In the genomic region with DNA sequence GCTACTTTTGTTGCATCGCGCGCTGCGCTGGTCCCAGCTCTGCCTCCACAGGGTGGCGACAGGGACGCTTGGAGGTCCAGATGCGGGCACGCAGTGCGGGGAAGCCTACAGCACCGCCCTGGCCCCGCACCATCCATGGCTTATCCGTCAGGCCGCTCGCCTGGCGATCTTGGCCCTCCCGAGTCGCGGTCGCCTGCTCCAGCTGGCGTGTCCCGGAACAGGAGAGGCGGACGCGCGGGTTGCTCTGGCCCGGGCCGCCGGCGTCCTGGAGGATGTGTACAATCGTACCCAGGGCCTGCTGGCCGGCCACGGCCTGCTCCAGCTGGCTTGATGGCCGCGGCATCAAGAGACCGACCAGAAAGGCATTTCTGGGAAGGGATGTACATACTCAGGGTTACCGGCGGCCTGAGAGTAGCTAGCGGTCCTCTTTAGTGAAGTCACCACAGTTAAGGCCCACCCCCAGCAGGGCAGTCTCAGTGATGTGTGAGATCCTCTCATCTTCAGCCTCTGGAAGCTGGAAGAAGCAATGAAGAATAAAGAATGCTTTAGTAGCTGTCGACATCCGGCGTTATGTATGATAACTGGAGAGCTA, we compare ENCODE assay signal across 7 mouse cellular contexts. TPM values are rescaled to one million over a fixed set of nuclear protein-coding genes. Genes with fewer than 3 reads are reported as not detected.
DNase-seq lines count a peak whose midpoint lies in the region; ATAC-seq and TF ChIP-seq lines count a peak whose summit lies in the region.

No protein-coding gene starts in this region.

- H3K4me3 ChIP-seq in forebrain, embryonic 15.5 days, result peak overlapping the region; percentile 22
- H3K4me3 ChIP-seq in hindbrain, embryonic 11.5 days (ENCODE audit: low read depth, low read length), result peak overlapping the region; percentile 18; the same call in 1 of the 2 replicates
- H3K4me3 ChIP-seq in liver, embryonic 13.5 days (replicated peaks), result peak overlapping the region; percentile 43
- H3K4me3 ChIP-seq in olfactory bulb, adult 2 months (ENCODE audit: insufficient read depth, low read depth, low read length), result peak overlapping the region; percentile 25

- WGBS in forebrain, embryonic 15.5 days, result 13% methylated on average over 41 of the region's 41 CpGs
- 9% methylated on average over 41 of the region's 41 CpGs for WGBS in hindbrain, embryonic 11.5 days
- 28% methylated on average over 41 of the region's 41 CpGs for WGBS in liver, embryonic 13.5 days (ENCODE audit: insufficient replicate concordance)
- 31% methylated on average over 41 of the region's 41 CpGs for WGBS in olfactory bulb, adult 2 months

- no peak for TF ChIP-seq POLR2A in olfactory bulb, adult 2 months (IDR thresholded peaks at IDR 0.05; ENCODE audit: insufficient read depth, low read depth, low read length)

- peaks cover 7% of the 10 kb centered on the region for H3K4me1 ChIP-seq in forebrain, embryonic 15.5 days
- H3K4me1 ChIP-seq in hindbrain, embryonic 11.5 days (replicated peaks; ENCODE audit: control insufficient read depth, insufficient read depth, low read length), result no peaks in the 10 kb centered on the region; the same call in 1 of the 2 replicates
- peaks cover 37% of the 10 kb centered on the region for H3K4me1 ChIP-seq in liver, embryonic 13.5 days (replicated peaks)
- peaks cover 6% of the 10 kb centered on the region for H3K4me1 ChIP-seq in olfactory bulb, adult 2 months (ENCODE audit: control insufficient read depth, insufficient read depth, low read length)

- H3K9ac ChIP-seq in forebrain, embryonic 15.5 days (replicated peaks), result peak overlapping the region; percentile 40
- peak overlapping the region; percentile 70 for H3K9ac ChIP-seq in hindbrain, embryonic 11.5 days (ENCODE audit: low read depth, low read length)
- H3K9ac ChIP-seq in liver, embryonic 13.5 days, result peak overlapping the region; percentile 58; the same call in 1 of the 2 replicates

- TF ChIP-seq CTCF in olfactory bulb, adult 2 months (IDR thresholded peaks at IDR 0.05; ENCODE audit: insufficient read depth, low read depth, low read length), result no peak

- peak overlapping the region; percentile 38 for H3K4me2 ChIP-seq in forebrain, embryonic 15.5 days (replicated peaks)
- peak overlapping the region; percentile 38 for H3K4me2 ChIP-seq in hindbrain, embryonic 11.5 days (replicated peaks; ENCODE audit: low read depth, low read length)
- H3K4me2 ChIP-seq in liver, embryonic 13.5 days, result peak overlapping the region; percentile 57

- H3K9me3 ChIP-seq in forebrain, embryonic 15.5 days, result no peaks in the 10 kb centered on the region
- no peaks in the 10 kb centered on the region for H3K9me3 ChIP-seq in hindbrain, embryonic 11.5 days (ENCODE audit: control insufficient read depth, low read length)
- H3K9me3 ChIP-seq in liver, embryonic 13.5 days (replicated peaks), result no peaks in the 10 kb centered on the region

- no peak for ATAC-seq in forebrain, embryonic 15.5 days (replicated peaks)
- peak; percentile 49 for ATAC-seq in hindbrain, embryonic 11.5 days (ENCODE audit: low FRiP score)
- ATAC-seq in liver, embryonic 13.5 days (ENCODE audit: low read depth), result peak; percentile 7; the same call in 1 of the 2 replicates

- peak; percentile 65 for DNase-seq in ZHBTc4 (ENCODE audit: low read depth, low spot score)
- DNase-seq in brain, adult 2 months (ENCODE audit: low read depth, low spot score), result peak; percentile 39
- DNase-seq in hindbrain, embryonic 11.5 days (ENCODE audit: low spot score), result peak; percentile 63
- DNase-seq in liver, embryonic 13.5 days, result no peak
- no peak for DNase-seq in spleen, postnatal 4 days (ENCODE audit: low spot score in 2 of 2)

- H3K27me3 ChIP-seq in forebrain, embryonic 15.5 days, result peaks cover 4% of the 10 kb centered on the region; the same call in 1 of the 2 replicates
- no peaks in the 10 kb centered on the region for H3K27me3 ChIP-seq in hindbrain, embryonic 11.5 days (ENCODE audit: control insufficient read depth, insufficient read depth, low read length)
- H3K27me3 ChIP-seq in liver, embryonic 13.5 days, result peaks cover 15% of the 10 kb centered on the region

- H3K27ac ChIP-seq in forebrain, embryonic 15.5 days (replicated peaks), result no peak overlapping the region
- 0 out of 2 replicates have a peak overlapping the region, but pooled peaks have one; percentile 17 for H3K27ac ChIP-seq in hindbrain, embryonic 11.5 days (ENCODE audit: low read depth, low read length)
- H3K27ac ChIP-seq in liver, embryonic 13.5 days, result peak overlapping the region; percentile 64
- no peak overlapping the region for H3K27ac ChIP-seq in olfactory bulb, adult 2 months (ENCODE audit: insufficient read depth, low read depth, low read length)

- no peaks in the 10 kb centered on the region for H3K36me3 ChIP-seq in forebrain, embryonic 15.5 days
- H3K36me3 ChIP-seq in hindbrain, embryonic 11.5 days (ENCODE audit: control insufficient read depth, insufficient read depth, low read length), result no peaks in the 10 kb centered on the region
- no peaks in the 10 kb centered on the region for H3K36me3 ChIP-seq in liver, embryonic 13.5 days

RNA-seq across cellular contexts. Expression of gene Gltpd2, which starts 1.3 kb away (rescaled TPM):
- polyA plus RNA-seq in forebrain, embryonic 15.5 days (2015; fragmentation: Nextera tagmentation; extraction: Ambion mirVana), result 0.14 TPM in 1 of 2 replicates, not detected in the other
- polyA plus RNA-seq in hindbrain, embryonic 11.5 days (2014; fragmentation: Nextera tagmentation; extraction: Ambion mirVana), result 0.14 and 0.45 TPM in 2 replicates
- polyA plus RNA-seq in liver, embryonic 13.5 days (2015; fragmentation: Nextera tagmentation; extraction: Ambion mirVana), result 19.6 and 20.0 TPM in 2 replicates
- polyA plus RNA-seq in olfactory bulb, adult 2 months (2012; ENCODE audit: insufficient read depth, insufficient read length, low replicate concordance, missing spikeins), result not detected in 2 replicates

RNA-seq across cellular contexts. Expression of gene Psmb6, which starts 4.9 kb away (rescaled TPM):
- 750 and 789 TPM in 2 replicates for polyA plus RNA-seq in forebrain, embryonic 15.5 days (2015; fragmentation: Nextera tagmentation; extraction: Ambion mirVana)
- 895 and 918 TPM in 2 replicates for polyA plus RNA-seq in hindbrain, embryonic 11.5 days (2014; fragmentation: Nextera tagmentation; extraction: Ambion mirVana)
- 372 and 419 TPM in 2 replicates for polyA plus RNA-seq in liver, embryonic 13.5 days (2015; fragmentation: Nextera tagmentation; extraction: Ambion mirVana)
- polyA plus RNA-seq in olfactory bulb, adult 2 months (2012; ENCODE audit: insufficient read depth, insufficient read length, low replicate concordance, missing spikeins), result not detected in 2 replicates

RNA-seq across cellular contexts. Expression of gene Vmo1, which starts 5.9 kb away (rescaled TPM):
- polyA plus RNA-seq in forebrain, embryonic 15.5 days (2015; fragmentation: Nextera tagmentation; extraction: Ambion mirVana), result 0.29 and 0.36 TPM in 2 replicates
- polyA plus RNA-seq in hindbrain, embryonic 11.5 days (2014; fragmentation: Nextera tagmentation; extraction: Ambion mirVana), result 0.36 TPM in 1 of 2 replicates, not detected in the other
- 0.23 and 0.46 TPM in 2 replicates for polyA plus RNA-seq in liver, embryonic 13.5 days (2015; fragmentation: Nextera tagmentation; extraction: Ambion mirVana)
- not detected in 2 replicates for polyA plus RNA-seq in olfactory bulb, adult 2 months (2012; ENCODE audit: insufficient read depth, insufficient read length, low replicate concordance, missing spikeins)

RNA-seq across cellular contexts. Expression of gene Gm40193, which starts 12.5 kb away (rescaled TPM):
- not detected in 2 replicates for polyA plus RNA-seq in forebrain, embryonic 15.5 days (2015; fragmentation: Nextera tagmentation; extraction: Ambion mirVana)
- not detected in 2 replicates for polyA plus RNA-seq in hindbrain, embryonic 11.5 days (2014; fragmentation: Nextera tagmentation; extraction: Ambion mirVana)
- polyA plus RNA-seq in liver, embryonic 13.5 days (2015; fragmentation: Nextera tagmentation; extraction: Ambion mirVana), result not detected in 2 replicates
- polyA plus RNA-seq in olfactory bulb, adult 2 months (2012; ENCODE audit: insufficient read depth, insufficient read length, low replicate concordance, missing spikeins), result not detected in 2 replicates

RNA-seq across cellular contexts. Expression of gene Tm4sf5, which starts 15.2 kb away (rescaled TPM):
- polyA plus RNA-seq in forebrain, embryonic 15.5 days (2015; fragmentation: Nextera tagmentation; extraction: Ambion mirVana), result 1.0 and 2.0 TPM in 2 replicates
- 0.45 TPM in 1 of 2 replicates, not detected in the other for polyA plus RNA-seq in hindbrain, embryonic 11.5 days (2014; fragmentation: Nextera tagmentation; extraction: Ambion mirVana)
- polyA plus RNA-seq in liver, embryonic 13.5 days (2015; fragmentation: Nextera tagmentation; extraction: Ambion mirVana), result 2.1 and 2.5 TPM in 2 replicates
- not detected in 2 replicates for polyA plus RNA-seq in olfactory bulb, adult 2 months (2012; ENCODE audit: insufficient read depth, insufficient read length, low replicate concordance, missing spikeins)

Comparison
In these comparisons a context has a peak if more than half of its experiments do, and no peak if none do; other contexts are left out.
1. DNase-seq: peak in ZHBTc4 (single experiment), brain, adult 2 months (single experiment) and hindbrain, embryonic 11.5 days (single experiment); none in liver, embryonic 13.5 days (single experiment) and spleen, postnatal 4 days (0 of 2).
2. H3K27ac ChIP-seq: peak in hindbrain, embryonic 11.5 days (single experiment) and liver, embryonic 13.5 days (single experiment); none in forebrain, embryonic 15.5 days (single experiment) and olfactory bulb, adult 2 months (single experiment).
3. RNA of gene Gltpd2, which starts 1.3 kb away (polyA plus RNA-seq): 19.6 to 20.0 TPM in liver, embryonic 13.5 days; 0.14 TPM in forebrain, embryonic 15.5 days, 0.14 to 0.45 TPM in hindbrain, embryonic 11.5 days and not detected in olfactory bulb, adult 2 months; every median in the first group is over 10 times any median in the second.
4. Peak in every context shown above with its lines, with median percentiles within 50 percentile points of each other: H3K4me2 ChIP-seq, H3K4me3 ChIP-seq and H3K9ac ChIP-seq.